Mouse (Mus musculus) heart, embryonic 11.5 days (tissue): ENCODE results near the gene Pde4d. TPM values are rescaled to one million over a fixed set of nuclear protein-coding genes. Genes with fewer than 3 reads are reported as not detected.

Experiments
- ATAC-seq: fragments of 200-750 bp; cut with Nextera tagmentation; replicated peaks from 2 replicates; pipeline ENCODE4 v1.8.0; 2017; ENCODE audit warnings: moderate library complexity; ENCODE audit not compliant: insufficient number of reproducible peaks, low FRiP score, low TSS enrichment
- H3K27ac ChIP-seq: fragments of 300-500 bp; sonication (generic); 2 replicates; pipeline ENCODE4 v1.5.1; 2014; ENCODE audit warnings: mild to moderate bottlenecking, low read depth, low read length
- H3K27me3 ChIP-seq: fragments of 300-500 bp; sonication (generic); 2 replicates; pipeline ENCODE4 v1.6.1; 2014; ENCODE audit warnings: mild to moderate bottlenecking, low read length, mixed read lengths; ENCODE audit not compliant: control insufficient read depth, insufficient read depth
- H3K36me3 ChIP-seq: fragments of 300-500 bp; sonication (generic); 2 replicates; pipeline ENCODE4 v1.6.1; 2014; ENCODE audit warnings: mild to moderate bottlenecking, low read length, moderate library complexity, mixed read lengths; ENCODE audit not compliant: control insufficient read depth, insufficient read depth
- H3K4me1 ChIP-seq: fragments of 300-500 bp; sonication (generic); 2 replicates; pipeline ENCODE4 v1.6.1; 2014; ENCODE audit warnings: low read length; ENCODE audit not compliant: control insufficient read depth, insufficient read depth
- H3K4me2 ChIP-seq: fragments of 300-500 bp; sonication (generic); 2 replicates; pipeline ENCODE4 v1.6.1; 2014; ENCODE audit warnings: mild to moderate bottlenecking, moderate library complexity
- H3K4me3 ChIP-seq: fragments of 300-500 bp; sonication (generic); 2 replicates; pipeline ENCODE4 v1.5.1; 2014; ENCODE audit warnings: low read depth, low read length
- H3K9ac ChIP-seq: fragments of 300-500 bp; sonication (generic); 2 replicates; pipeline ENCODE4 v1.6.1; 2014; ENCODE audit warnings: mild to moderate bottlenecking, low read depth, low read length, moderate library complexity
- H3K9me3 ChIP-seq: fragments of 300-500 bp; sonication (generic); replicated peaks from 2 replicates; pipeline ENCODE4 v1.6.1; 2016; ENCODE audit warnings: low read length; ENCODE audit not compliant: control insufficient read depth
- WGBS: fragments of 180-500 bp; shearing (Covaris S2); extraction: QIAGEN DNeasy Blood & Tissue Kit; methylation state at CpG from one replicate; pipeline ENCODE4 v1.1.7; 2014; ENCODE audit not compliant: insufficient replicate concordance; 5-methylcytosine and 5-hydroxymethylcytosine counted together
- polyA plus RNA-seq: library from polyadenylated mRNA; unstranded; fragments of >200 nt; fragmentation: Nextera tagmentation; extraction: Ambion mirVana; gene quantifications from 2 replicates; pipeline ENCODE4 v1.2.1, GENCODE M21; 2014

The Pde4d gene
- polyA plus RNA-seq, 1 experiment from 2014 or later, result 27.8 TPM

GRCm38 (mm10) chr13:109624772-109625349, 1175.1 kb downstream of the Pde4d start:
- no peak for ATAC-seq
- H3K9me3 ChIP-seq, result no peaks in the 10 kb centered on the region

DNA sequence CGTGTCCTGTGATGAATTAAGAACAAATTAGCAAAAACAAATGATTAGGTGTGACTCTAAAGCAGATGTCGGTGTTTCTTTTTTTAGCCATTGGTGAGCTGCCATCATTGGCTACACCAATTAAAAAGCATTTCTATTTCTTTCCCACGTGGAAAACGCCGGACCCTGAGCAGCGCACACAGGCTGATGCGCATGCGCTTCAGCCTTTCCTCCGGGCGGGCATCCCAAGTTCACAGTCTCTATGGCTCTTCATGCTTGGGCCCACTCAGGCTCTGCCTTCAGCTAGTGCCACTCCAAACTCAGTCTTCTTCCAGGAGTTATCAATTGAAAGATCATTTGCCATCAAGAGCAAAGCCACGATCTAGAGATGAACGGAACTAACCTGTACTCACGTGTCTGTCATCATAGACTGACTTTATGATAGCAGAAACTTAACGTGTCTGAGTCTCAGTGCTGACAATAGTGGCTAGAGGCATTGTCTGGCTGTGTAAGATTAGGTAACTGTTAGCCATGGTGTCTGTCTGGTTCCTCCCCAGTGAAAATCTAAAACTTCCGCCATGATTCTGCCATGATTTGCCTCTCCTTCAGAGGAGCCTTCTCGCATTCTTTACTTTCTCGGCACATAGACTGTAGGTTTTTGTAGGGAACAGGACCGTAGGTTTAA, 1175.8 kb downstream of the Pde4d start:
- Histone ChIP-seq H3K9me3 (no peaks in the 10 kb centered on the region), H3K36me3 (no peaks in the 10 kb centered on the region), H3K27ac (peak overlapping the region; percentile 74), H3K27me3 (no peaks in the 10 kb centered on the region), H3K9ac (no peak overlapping the region), H3K4me2 (peak overlapping the region; percentile 12; the same call in 1 of the 2 replicates), H3K4me1 (peaks cover 8% of the 10 kb centered on the region), H3K4me3 (no peak overlapping the region)
- WGBS, result 83% methylated on average over 18 of the region's 18 CpGs
- no peak for ATAC-seq

More at GRCm38 (mm10) chr13:109624772-109625349, 1175.1 kb downstream of the Pde4d start:
- no peak overlapping the region for H3K4me3 ChIP-seq
- no peaks in the 10 kb centered on the region for H3K27me3 ChIP-seq
- peak overlapping the region; percentile 74 for H3K27ac ChIP-seq
- no peaks in the 10 kb centered on the region for H3K36me3 ChIP-seq
- WGBS, result 55% methylated on average over 11 of the region's 11 CpGs
- H3K4me1 ChIP-seq, result peaks cover 8% of the 10 kb centered on the region
- H3K4me2 ChIP-seq, result peak overlapping the region; percentile 12; the same call in 1 of the 2 replicates
- H3K9ac ChIP-seq, result no peak overlapping the region

GRCm38 (mm10) chr13:109627265-109627664, 1177.5 kb downstream of the Pde4d start:
- Histone ChIP-seq H3K9ac (no peak overlapping the region), H3K27me3 (no peaks in the 10 kb centered on the region), H3K27ac (no peak overlapping the region), H3K4me3 (no peak overlapping the region), H3K4me2 (no peak overlapping the region), H3K4me1 (peaks cover 17% of the 10 kb centered on the region), H3K9me3 (no peaks in the 10 kb centered on the region), H3K36me3 (no peaks in the 10 kb centered on the region)
- no peak for ATAC-seq
- WGBS, result 77% methylated on average over 2 of the region's 2 CpGs

DNA sequence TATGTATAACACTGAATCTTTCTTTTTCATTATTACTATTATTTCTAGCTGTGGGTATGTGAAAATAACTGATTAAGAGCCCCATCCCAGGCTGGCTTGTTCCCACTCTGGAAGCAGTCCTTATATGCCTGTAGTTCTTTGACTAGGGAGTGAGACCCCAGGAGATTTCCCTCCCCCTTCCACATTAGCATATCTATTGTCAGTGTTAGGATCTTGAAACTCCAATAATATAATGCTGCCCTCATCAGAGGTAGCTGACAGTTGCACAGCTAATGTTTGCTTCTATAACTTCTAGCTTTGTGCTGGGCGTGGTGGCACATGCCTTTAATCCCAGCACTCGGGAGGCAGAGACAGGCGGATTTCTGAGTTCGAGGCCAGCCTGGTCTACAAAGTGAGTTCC, 1178.9 kb downstream of the Pde4d start:
- H3K36me3 ChIP-seq, result no peaks in the 10 kb centered on the region
- no peaks in the 10 kb centered on the region for H3K9me3 ChIP-seq
- no peak overlapping the region for H3K9ac ChIP-seq
- 95% methylated on average over 4 of the region's 4 CpGs for WGBS
- no peak overlapping the region for H3K4me3 ChIP-seq
- no peak for ATAC-seq
- no peak overlapping the region for H3K4me2 ChIP-seq
- H3K27me3 ChIP-seq, result no peaks in the 10 kb centered on the region
- H3K4me1 ChIP-seq, result peaks cover 20% of the 10 kb centered on the region
- no peak overlapping the region for H3K27ac ChIP-seq

GRCm38 (mm10) chr13:109629216-109629615, 1179.5 kb downstream of the Pde4d start:
- no peak overlapping the region for H3K27ac ChIP-seq
- no peak for ATAC-seq
- H3K4me1 ChIP-seq, result peaks cover 22% of the 10 kb centered on the region
- H3K9me3 ChIP-seq, result no peaks in the 10 kb centered on the region
- H3K36me3 ChIP-seq, result no peaks in the 10 kb centered on the region
- no peak overlapping the region for H3K9ac ChIP-seq
- H3K27me3 ChIP-seq, result no peaks in the 10 kb centered on the region
- H3K4me3 ChIP-seq, result no peak overlapping the region
- H3K4me2 ChIP-seq, result no peak overlapping the region
- 84% methylated on average over 5 of the region's 5 CpGs for WGBS

- 17% methylated on average over 10 of the region's 10 CpGs for WGBS
- Histone ChIP-seq H3K4me1 (peaks cover 26% of the 10 kb centered on the region), H3K27me3 (no peaks in the 10 kb centered on the region), H3K9ac (peak overlapping the region; percentile 60; the same call in 1 of the 2 replicates), H3K4me2 (peak overlapping the region; percentile 56), H3K4me3 (no peak overlapping the region), H3K9me3 (no peaks in the 10 kb centered on the region), H3K36me3 (no peaks in the 10 kb centered on the region), H3K27ac (peak overlapping the region; percentile 68)
- 0 out of 2 replicates have a peak, but pooled peaks have one; percentile 32 for ATAC-seq
Observed at GRCm38 (mm10) chr13:109631399-109632026, 1181.8 kb downstream of the Pde4d start.

- H3K4me3 ChIP-seq, result peak overlapping the region; percentile 28
- WGBS, result 3% methylated on average over 7 of the region's 7 CpGs
Observed at GRCm38 (mm10) chr13:109632387-109633036, 1182.8 kb downstream of the Pde4d start.

GRCm38 (mm10) chr13:109633037-109633418, 1183.3 kb downstream of the Pde4d start:
- ATAC-seq, result no peak
- Histone ChIP-seq H3K4me2 (peak overlapping the region; percentile 56), H3K9me3 (no peaks in the 10 kb centered on the region), H3K9ac (peak overlapping the region; percentile 24), H3K4me3 (peak overlapping the region; percentile 28), H3K27ac (peak overlapping the region; percentile 68), H3K27me3 (no peaks in the 10 kb centered on the region), H3K4me1 (peaks cover 26% of the 10 kb centered on the region), H3K36me3 (no peaks in the 10 kb centered on the region)
- 12% methylated on average over 3 of the region's 3 CpGs for WGBS

More at GRCm38 (mm10) chr13:109632387-109633036, 1182.8 kb downstream of the Pde4d start:
- Histone ChIP-seq H3K9ac (peak overlapping the region; percentile 24), H3K27ac (peak overlapping the region; percentile 68), H3K36me3 (no peaks in the 10 kb centered on the region), H3K27me3 (no peaks in the 10 kb centered on the region), H3K9me3 (no peaks in the 10 kb centered on the region), H3K4me1 (peaks cover 26% of the 10 kb centered on the region), H3K4me2 (peak overlapping the region; percentile 56)
- ATAC-seq, result peak; percentile 80
